Mouse (Mus musculus) liver, postnatal 0 days (tissue): ENCODE measurements around the gene Ssr2.

Experiments
- CTCF ChIP-seq: sonication (generic); IDR thresholded peaks from 2 replicates; pipeline ENCODE4 v1.5.1; 2016; ENCODE audit warnings: antibody characterized with exemption, low read depth
- EP300 ChIP-seq: IDR thresholded peaks from 2 replicates; pipeline ENCODE4 v1.6.1; 2016; ENCODE audit warnings: antibody characterized with exemption, low read depth, mild to moderate bottlenecking

DNA sequence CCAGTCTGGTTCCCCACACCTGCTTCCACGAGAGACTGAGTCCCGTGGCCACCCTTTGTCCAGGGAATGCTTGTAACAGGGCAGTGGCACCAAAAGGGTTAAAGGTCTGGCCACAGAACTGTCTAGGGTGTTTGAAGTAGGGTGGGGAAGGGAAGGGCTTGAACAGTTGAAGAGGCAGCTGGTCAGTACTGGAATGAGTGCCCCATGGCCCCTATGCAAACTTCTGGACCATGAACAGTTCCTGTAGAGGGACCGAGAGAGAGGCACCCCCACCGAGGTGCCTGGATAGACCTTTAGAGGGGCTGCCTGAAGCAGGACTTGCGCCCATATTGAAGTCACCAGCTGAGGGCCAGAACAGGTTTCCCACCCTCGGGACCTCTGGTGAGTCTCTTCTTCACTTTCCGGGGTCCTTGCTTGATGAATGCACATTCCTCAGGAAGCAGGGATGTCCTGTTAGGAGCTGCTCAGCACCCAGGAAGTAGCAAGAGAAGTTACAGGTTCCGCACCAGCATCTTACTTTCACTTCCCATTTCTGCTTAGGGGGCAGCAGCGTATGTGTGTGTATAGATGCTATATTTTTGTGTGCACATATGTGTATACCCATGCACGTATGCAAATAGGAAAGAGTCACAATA lies 17.4 kb downstream of the Ssr2 start:
- no peak for TF ChIP-seq CTCF
- TF ChIP-seq EP300, result no peak
